Mouse (Mus musculus): ENCODE results near the gene Fbxo47.

Fbxo47 gene

GRCm38 (mm10) chr11:97812491-97812921 lies 71.4 kb downstream of the Fbxo47 start:
- no peak for TF ChIP-seq CTCF (conservative IDR thresholded peaks at IDR 0.05; ENCODE audit: low read length)
- TF ChIP-seq POU5F1 (IDR thresholded peaks at IDR 0.05; ENCODE audit: borderline replicate concordance, low read length) = no peak
- TF ChIP-seq NANOG (IDR thresholded peaks at IDR 0.05; ENCODE audit: borderline replicate concordance, low read length) = no peak
- Histone ChIP-seq H3K9me3 (ENCODE audit: low read length) (no peaks in the 10 kb centered on the region), H3K4me3 (replicated peaks; ENCODE audit: low read length) (peak overlapping the region; percentile 43), H3K27me3 (ENCODE audit: insufficient read depth, low read length) (no peaks in the 10 kb centered on the region), H3K4me1 (replicated peaks; ENCODE audit: low read depth, low read length) (peaks cover 100% of the 10 kb centered on the region), H3K36me3 (ENCODE audit: insufficient read depth, low read length) (peaks cover 99% of the 10 kb centered on the region)

- no peaks in the 10 kb centered on the region for H3K27me3 ChIP-seq (ENCODE audit: insufficient read depth, low read length)
- no peaks in the 10 kb centered on the region for H3K9me3 ChIP-seq (ENCODE audit: low read length)
- peak overlapping the region; percentile 49 for H3K4me3 ChIP-seq (replicated peaks; ENCODE audit: low read length)
- peaks cover 100% of the 10 kb centered on the region for H3K36me3 ChIP-seq (ENCODE audit: insufficient read depth, low read length)
- TF ChIP-seq POU5F1 (IDR thresholded peaks at IDR 0.05; ENCODE audit: borderline replicate concordance, low read length) (no peak), CTCF (conservative IDR thresholded peaks at IDR 0.05; ENCODE audit: low read length) (no peak), NANOG (IDR thresholded peaks at IDR 0.05; ENCODE audit: borderline replicate concordance, low read length) (no peak)
- peaks cover 100% of the 10 kb centered on the region for H3K4me1 ChIP-seq (replicated peaks; ENCODE audit: low read depth, low read length)
Observed at GRCm38 (mm10) chr11:97811569-97812362, 72.2 kb downstream of the Fbxo47 start.

GRCm38 (mm10) chr11:97810970-97811369 lies 73.0 kb downstream of the Fbxo47 start:
- TF ChIP-seq CTCF (conservative IDR thresholded peaks at IDR 0.05; ENCODE audit: low read length) (no peak), NANOG (IDR thresholded peaks at IDR 0.05; ENCODE audit: borderline replicate concordance, low read length) (no peak), POU5F1 (IDR thresholded peaks at IDR 0.05; ENCODE audit: borderline replicate concordance, low read length) (no peak)
- Histone ChIP-seq H3K4me1 (replicated peaks; ENCODE audit: low read depth, low read length) (peaks cover 100% of the 10 kb centered on the region), H3K4me3 (replicated peaks; ENCODE audit: low read length) (no peak overlapping the region), H3K36me3 (ENCODE audit: insufficient read depth, low read length) (peaks cover 98% of the 10 kb centered on the region), H3K27me3 (ENCODE audit: insufficient read depth, low read length) (no peaks in the 10 kb centered on the region), H3K9me3 (ENCODE audit: low read length) (no peaks in the 10 kb centered on the region)

GRCm38 (mm10) chr11:97810356-97810755 lies 73.6 kb downstream of the Fbxo47 start:
- Histone ChIP-seq H3K9me3 (ENCODE audit: low read length) (no peaks in the 10 kb centered on the region), H3K4me3 (replicated peaks; ENCODE audit: low read length) (0 out of 2 replicates have a peak overlapping the region, but pooled peaks have one; percentile 76), H3K36me3 (ENCODE audit: insufficient read depth, low read length) (peaks cover 91% of the 10 kb centered on the region), H3K27me3 (ENCODE audit: insufficient read depth, low read length) (no peaks in the 10 kb centered on the region), H3K4me1 (replicated peaks; ENCODE audit: low read depth, low read length) (peaks cover 100% of the 10 kb centered on the region)
- TF ChIP-seq CTCF (conservative IDR thresholded peaks at IDR 0.05; ENCODE audit: low read length) = no peak
- TF ChIP-seq NANOG (IDR thresholded peaks at IDR 0.05; ENCODE audit: borderline replicate concordance, low read length) = no peak
- TF ChIP-seq POU5F1 (IDR thresholded peaks at IDR 0.05; ENCODE audit: borderline replicate concordance, low read length) = no peak

- H3K27me3 ChIP-seq (ENCODE audit: insufficient read depth, low read length) = no peaks in the 10 kb centered on the region
- peak overlapping the region; percentile 76 for H3K4me3 ChIP-seq (replicated peaks; ENCODE audit: low read length)
- H3K4me1 ChIP-seq (replicated peaks; ENCODE audit: low read depth, low read length) = peaks cover 100% of the 10 kb centered on the region
- no peaks in the 10 kb centered on the region for H3K9me3 ChIP-seq (ENCODE audit: low read length)
- H3K36me3 ChIP-seq (ENCODE audit: insufficient read depth, low read length) = peaks cover 83% of the 10 kb centered on the region
- TF ChIP-seq NANOG (IDR thresholded peaks at IDR 0.05; ENCODE audit: borderline replicate concordance, low read length) (no peak), CTCF (conservative IDR thresholded peaks at IDR 0.05; ENCODE audit: low read length) (no peak), POU5F1 (IDR thresholded peaks at IDR 0.05; ENCODE audit: borderline replicate concordance, low read length) (no peak)
Observed at GRCm38 (mm10) chr11:97809235-97810121, 74.5 kb downstream of the Fbxo47 start.

GRCm38 (mm10) chr11:97808621-97809234 lies 75.2 kb downstream of the Fbxo47 start:
- H3K36me3 ChIP-seq (ENCODE audit: insufficient read depth, low read length) = peaks cover 75% of the 10 kb centered on the region
- H3K4me1 ChIP-seq (replicated peaks; ENCODE audit: low read depth, low read length) = peaks cover 99% of the 10 kb centered on the region
- no peaks in the 10 kb centered on the region for H3K27me3 ChIP-seq (ENCODE audit: insufficient read depth, low read length)
- TF ChIP-seq CTCF (conservative IDR thresholded peaks at IDR 0.05; ENCODE audit: low read length) (no peak), POU5F1 (IDR thresholded peaks at IDR 0.05; ENCODE audit: borderline replicate concordance, low read length) (no peak), NANOG (IDR thresholded peaks at IDR 0.05; ENCODE audit: borderline replicate concordance, low read length) (no peak)
- H3K4me3 ChIP-seq (replicated peaks; ENCODE audit: low read length) = peak overlapping the region; percentile 76
- H3K9me3 ChIP-seq (ENCODE audit: low read length) = no peaks in the 10 kb centered on the region

GRCm38 (mm10) chr11:97808093-97808492 lies 75.9 kb downstream of the Fbxo47 start:
- H3K4me1 ChIP-seq (replicated peaks; ENCODE audit: low read depth, low read length) = peaks cover 99% of the 10 kb centered on the region
- no peaks in the 10 kb centered on the region for H3K27me3 ChIP-seq (ENCODE audit: insufficient read depth, low read length)
- no peak for TF ChIP-seq NANOG (IDR thresholded peaks at IDR 0.05; ENCODE audit: borderline replicate concordance, low read length)
- H3K4me3 ChIP-seq (replicated peaks; ENCODE audit: low read length) = peak overlapping the region; percentile 76
- H3K36me3 ChIP-seq (ENCODE audit: insufficient read depth, low read length) = peaks cover 69% of the 10 kb centered on the region
- no peaks in the 10 kb centered on the region for H3K9me3 ChIP-seq (ENCODE audit: low read length)

- Histone ChIP-seq H3K4me1 (replicated peaks; ENCODE audit: low read depth, low read length) (peaks cover 98% of the 10 kb centered on the region), H3K36me3 (ENCODE audit: insufficient read depth, low read length) (peaks cover 64% of the 10 kb centered on the region), H3K9me3 (ENCODE audit: low read length) (no peaks in the 10 kb centered on the region), H3K4me3 (replicated peaks; ENCODE audit: low read length) (peak overlapping the region; percentile 76), H3K27me3 (ENCODE audit: insufficient read depth, low read length) (no peaks in the 10 kb centered on the region)
- TF ChIP-seq CTCF (conservative IDR thresholded peaks at IDR 0.05; ENCODE audit: low read length) (no peak), NANOG (IDR thresholded peaks at IDR 0.05; ENCODE audit: borderline replicate concordance, low read length) (no peak), POU5F1 (IDR thresholded peaks at IDR 0.05; ENCODE audit: borderline replicate concordance, low read length) (no peak)
Observed at GRCm38 (mm10) chr11:97807626-97808025, 76.3 kb downstream of the Fbxo47 start.

Data from E14TG2a.4 (cell line).